Mouse (Mus musculus) cortical plate, adult 2 months (tissue): Measurements from ENCODE around the gene Phf21a.

Experiments
- CTCF ChIP-seq: fragments of 200-500 bp; IDR thresholded peaks from 2 replicates; pipeline ENCODE4 v1.5.1; 2011; ENCODE audit warnings: mild to moderate bottlenecking, control low read depth, low read length; ENCODE audit not compliant: insufficient read depth; ENCODE audit errors: extremely low read depth
- POLR2A ChIP-seq: fragments of 200-500 bp; IDR thresholded peaks from 2 replicates; pipeline ENCODE4 v1.6.1; 2011; ENCODE audit warnings: mild to moderate bottlenecking, low read length, control low read depth; ENCODE audit not compliant: insufficient read depth; ENCODE audit errors: extremely low read depth

DNA sequence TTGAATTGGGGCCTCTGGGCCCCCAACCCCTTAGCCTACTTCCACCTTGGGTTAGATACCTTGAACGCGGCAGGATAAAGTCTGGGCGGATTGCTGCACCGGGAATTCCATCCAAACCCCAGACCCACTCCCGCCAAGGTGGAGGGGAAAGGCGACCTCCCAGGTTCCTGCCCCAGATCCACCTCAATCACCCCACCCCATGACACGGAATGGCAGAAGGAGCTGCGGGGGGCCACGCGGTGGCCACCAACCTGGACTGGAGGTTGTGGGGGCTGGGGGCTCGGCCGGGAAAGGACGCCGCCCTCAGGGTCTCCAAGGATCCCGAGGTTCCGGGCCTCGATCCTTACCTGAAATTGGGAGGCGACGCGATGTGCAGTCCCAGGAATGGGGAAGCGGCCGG is 307.8 kb downstream of the Phf21a start:
- no peak for TF ChIP-seq CTCF
- no peak for TF ChIP-seq POLR2A
